Mouse (Mus musculus): ENCODE measurements around the gene Sp3.
"Not testable (repeated sequence)": the region's sequence is repeated elsewhere in the genome, so short reads cannot be mapped to it uniquely, and the experiment has no call there.

The Sp3 gene

DNA sequence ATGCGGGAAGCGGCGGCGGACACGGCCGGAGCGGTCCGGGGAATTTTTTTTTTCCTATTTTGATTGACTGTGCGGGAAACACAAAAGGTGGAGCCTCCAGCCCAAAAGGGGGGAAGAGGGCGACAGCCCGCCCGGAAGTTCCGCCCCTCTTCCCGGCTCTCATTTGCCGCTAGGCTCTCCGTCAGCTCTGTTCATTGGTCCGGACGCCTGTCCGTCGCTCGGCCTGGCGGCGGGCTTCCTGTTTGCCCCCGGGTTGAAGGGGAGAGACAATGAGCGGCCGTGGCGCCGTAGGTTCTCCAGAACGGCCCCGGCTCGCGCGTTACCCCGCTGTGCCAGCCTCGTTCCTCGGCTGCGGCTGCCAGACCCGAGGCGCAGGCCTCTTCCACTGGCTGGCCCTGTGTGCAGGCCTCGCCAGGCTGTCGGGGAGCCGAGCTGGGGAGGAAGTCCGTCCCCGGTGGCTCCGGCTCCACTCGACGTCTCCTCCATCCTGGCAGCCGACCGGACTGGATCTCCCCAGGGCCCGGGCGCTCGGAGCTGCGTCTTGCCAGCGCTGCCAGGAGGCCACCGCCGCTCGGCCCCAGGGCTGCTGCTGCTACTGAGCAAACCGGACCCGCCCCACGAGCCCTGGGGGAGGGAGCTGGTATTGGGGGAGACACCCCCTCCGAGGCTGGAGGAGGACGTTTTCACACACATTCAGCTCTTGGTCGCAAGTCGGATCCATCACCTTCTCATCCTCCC, at the start of gene Sp3:
TSS of gene Sp3 (minus strand) at position 110 of the 738 bp plus-strand sequence.
- DNase-seq (ENCODE audit: low spot score in 2 of 2), result peak; percentile 95 to 96

DNA sequence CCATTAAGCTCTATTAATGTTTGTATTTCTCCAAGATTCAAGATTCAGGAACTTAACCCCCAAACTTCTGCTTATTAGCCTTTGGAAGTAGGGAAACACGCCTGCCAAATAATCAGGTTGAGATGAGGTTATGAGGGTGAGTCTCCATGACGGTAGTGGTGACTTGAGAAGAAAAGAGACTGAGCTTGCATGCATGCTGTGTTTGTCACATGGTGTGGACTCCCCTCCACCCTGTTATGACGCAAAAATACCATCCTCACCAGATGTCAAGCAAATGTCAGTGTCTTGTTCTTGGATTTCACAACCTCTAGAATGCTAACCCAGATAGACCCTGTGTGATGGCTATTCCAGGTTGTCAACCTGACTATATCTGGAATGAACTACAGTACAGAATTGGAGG, 49.6 kb upstream of the Sp3 start:
- no peak for DNase-seq (ENCODE audit: low spot score in 2 of 2)

DNA sequence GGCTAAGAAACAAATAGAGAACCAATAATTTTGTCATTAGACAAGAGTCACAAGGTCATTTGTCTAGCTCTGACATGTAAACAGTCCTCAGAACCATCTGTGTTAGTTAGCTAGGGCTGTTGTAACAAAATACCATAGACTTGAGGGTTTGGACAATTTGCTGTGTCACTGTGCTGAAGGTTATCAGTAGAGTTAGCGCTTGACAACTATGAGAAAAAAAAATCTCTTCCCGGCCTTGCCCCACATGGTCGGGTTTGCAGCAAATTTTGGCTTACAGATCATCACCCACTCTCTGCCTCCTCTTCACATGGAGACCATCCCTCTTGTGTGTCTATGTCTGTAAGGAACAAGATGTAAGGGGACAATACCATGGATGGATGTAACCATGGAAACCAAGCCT, 47.8 kb upstream of the Sp3 start:
- no peak for DNase-seq (ENCODE audit: low spot score in 2 of 2)

DNA sequence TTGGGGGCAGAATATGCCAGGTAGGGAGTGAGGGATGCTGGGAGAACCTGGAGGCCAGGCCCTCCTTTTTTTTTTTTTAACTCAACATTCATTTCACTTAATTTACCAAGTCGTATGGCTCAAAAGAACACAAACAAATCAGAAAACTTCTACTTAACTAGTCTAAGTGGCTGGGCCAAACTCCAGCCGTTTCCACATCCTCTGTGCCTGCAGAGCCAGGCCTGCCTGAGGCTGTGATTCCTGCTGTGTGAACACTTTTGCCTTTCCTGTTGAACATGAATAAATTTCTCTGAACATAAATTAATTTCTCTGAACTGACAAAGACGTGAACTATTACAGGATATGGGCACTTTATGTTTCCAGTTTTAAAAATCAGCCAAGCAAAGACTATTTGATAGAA, 46.9 kb upstream of the Sp3 start:
- no peak for DNase-seq (ENCODE audit: low spot score in 2 of 2)

DNA sequence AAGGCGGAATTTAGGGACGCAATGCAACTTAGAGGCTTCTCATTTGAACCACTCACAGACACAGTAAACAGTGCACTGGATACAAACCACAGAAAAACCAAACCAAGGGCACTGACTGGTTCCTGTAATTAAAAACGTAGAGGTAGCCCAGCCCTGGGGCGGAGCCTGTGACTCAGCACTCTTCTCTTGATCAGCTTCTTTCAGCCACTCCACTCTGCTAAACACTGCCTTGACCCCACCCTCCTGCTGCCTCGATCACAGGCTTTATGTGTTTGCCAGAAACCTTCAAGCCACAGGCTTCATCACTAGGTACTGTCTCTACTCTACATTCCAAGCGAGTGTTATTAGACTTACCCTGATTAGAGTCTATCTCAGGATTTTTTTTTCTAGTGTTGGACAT, 43.6 kb upstream of the Sp3 start:
- no peak for DNase-seq (ENCODE audit: low spot score in 2 of 2)

DNA sequence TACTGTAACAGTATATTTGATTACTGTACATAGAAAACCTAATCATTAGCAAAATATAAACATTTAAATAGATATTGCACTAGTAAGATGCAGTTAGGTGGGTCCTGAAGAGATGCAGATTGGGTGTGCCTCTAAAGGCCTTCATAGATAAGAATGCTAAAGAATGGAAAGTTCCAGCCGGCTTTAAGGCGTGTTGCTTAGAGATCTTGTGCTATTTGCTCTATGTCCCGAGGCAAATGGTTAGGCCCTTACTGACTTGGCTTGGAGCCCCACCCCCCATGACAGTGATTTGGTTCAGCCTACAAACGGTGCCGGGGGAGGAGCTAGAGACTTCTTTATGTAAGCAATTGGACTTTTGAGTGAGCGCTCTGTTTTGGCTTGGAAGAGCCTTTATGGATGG, 40.8 kb upstream of the Sp3 start:
- DNase-seq (ENCODE audit: low spot score in 2 of 2), result no peak

DNA sequence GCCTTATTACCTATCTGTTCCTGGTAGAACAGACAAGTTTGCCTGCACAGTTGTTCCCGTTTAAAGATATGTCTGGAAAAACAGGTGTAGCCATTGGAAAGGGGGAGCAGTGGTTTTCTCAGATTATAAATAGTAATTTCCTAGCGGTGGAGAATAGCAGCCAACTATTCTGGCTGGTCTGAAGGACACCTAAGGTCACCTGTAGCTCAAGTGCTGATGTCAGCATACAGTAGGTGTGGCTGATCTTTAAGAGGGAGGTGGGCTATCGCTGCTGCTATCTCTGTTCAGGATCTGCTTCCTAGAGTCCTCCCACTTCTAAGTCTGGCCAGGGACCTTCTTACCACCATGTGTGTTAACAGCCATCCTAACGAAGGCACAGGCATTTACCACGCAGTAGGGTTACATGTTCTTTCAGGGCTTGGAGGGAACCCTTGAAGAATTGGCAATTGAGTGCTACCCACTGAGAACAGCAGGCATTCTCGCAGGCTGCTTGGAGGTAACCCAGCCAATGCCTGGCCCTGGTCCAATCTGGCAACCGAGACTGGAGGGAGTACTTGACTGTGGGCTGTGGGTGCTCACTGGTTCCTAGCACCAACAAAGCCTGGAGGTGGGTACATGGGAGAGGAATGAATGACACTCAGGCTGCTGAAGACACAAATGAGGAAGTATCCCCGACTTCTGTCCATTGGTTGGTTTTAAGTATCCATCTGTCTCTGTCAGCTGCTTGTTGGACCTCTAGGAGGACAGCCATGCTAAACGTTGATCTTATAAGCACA, 39.3 kb upstream of the Sp3 start:
- DNase-seq (ENCODE audit: low spot score in 2 of 2), result peak; percentile 44 to 51

DNA sequence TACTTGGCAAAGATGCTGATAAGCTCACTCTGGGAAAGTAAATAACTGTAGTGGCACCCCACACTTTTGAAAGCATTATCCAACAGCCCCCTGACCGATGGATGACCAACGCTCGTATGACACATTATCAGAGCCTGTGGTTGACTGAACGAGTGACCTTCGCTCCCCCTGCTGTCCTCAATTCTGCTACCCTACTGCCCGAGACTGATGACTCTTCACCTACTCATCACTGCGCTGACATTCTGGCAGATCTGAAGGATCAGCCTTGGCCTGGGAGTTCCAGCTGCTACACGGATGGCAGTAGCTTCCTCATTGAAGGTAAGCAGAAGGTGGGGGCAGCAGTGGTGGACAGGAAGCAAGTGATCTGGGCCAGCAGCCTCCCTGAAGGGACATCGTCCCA, 33.8 kb upstream of the Sp3 start:
- not testable (repeated sequence) for DNase-seq (ENCODE audit: low spot score in 2 of 2)

DNA sequence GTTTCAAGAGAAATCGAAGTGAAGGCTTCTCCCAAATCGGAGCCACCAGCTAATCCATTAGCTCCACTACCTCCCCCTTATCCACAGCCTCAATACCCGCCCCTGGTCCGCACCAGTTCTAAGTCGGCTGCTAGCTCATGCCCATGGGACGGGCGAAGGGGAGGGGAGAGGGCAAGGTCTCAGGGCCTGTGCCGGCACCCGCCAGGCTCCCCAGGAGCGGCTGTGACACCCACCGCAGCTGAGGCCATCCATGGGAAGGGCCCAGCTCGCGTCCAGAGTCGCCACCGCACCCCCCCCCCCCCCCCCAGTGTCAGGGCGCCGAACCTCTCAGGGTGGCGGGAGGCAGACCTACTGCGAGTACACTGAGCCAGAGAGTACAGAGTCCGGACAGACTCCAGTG, 32.4 kb upstream of the Sp3 start:
- no peak for DNase-seq (ENCODE audit: low spot score in 2 of 2)

DNA sequence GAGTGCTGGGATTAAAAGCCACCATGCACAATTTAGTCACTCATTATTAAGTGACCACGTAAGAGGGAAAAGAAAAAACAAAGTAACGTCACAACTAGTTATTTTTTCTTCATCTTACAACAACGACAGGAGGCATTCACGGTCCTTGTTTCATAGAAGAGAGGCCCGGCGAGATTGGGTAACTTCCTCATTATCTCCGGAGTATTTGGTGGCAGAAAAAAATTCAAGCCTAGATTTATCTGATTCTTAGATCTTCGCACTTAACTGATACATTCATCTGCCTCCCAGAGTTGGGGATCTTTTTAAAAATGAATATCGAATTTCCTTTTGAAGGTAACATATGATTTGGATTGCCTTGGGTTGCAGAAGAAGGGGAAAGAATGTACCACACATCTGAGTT, 27.2 kb upstream of the Sp3 start:
- no peak for DNase-seq (ENCODE audit: low spot score in 2 of 2)

DNA sequence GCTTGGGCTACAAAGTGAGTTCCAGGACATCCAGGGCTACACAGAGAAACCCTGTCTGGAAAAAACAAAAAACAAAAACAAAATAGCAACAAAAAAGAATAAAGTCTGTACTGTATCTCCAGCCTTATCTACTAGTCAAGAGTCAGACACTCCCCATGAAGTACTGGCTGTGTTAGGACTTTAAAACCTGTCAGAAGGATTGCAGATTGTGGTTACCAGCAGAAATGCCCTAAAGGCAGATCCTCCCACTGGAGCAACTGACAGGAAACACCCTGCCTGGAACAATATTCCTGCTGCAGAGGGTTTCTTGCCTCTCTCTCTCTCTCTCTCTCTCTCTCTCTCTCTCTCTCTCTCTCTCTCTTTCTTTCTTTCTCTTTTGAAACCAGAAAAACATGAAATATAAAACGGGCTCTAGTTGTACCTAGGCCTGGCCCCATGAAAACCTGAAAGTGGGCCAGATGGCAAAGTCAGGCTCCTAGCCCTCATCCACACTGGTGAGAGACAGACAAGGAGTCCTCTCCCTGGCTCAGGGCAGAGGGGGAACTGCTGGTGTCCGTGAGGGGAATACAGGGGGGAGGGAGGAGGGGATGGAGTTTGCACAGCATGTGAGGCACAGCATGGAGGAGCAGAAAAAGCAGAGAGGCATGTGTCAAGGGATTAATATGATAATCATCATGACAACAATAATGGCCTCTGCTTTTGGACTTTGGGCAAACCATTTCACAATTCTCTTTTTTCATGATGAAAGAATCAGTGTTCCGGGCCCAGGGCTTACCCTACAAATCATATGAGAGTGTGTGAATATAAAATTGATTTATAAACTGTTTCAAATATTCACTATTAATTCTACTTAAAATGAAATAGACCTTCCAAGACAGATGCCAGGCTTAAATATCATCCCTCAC, 25.6 kb upstream of the Sp3 start:
- no peak for DNase-seq (ENCODE audit: low spot score in 2 of 2)

DNA sequence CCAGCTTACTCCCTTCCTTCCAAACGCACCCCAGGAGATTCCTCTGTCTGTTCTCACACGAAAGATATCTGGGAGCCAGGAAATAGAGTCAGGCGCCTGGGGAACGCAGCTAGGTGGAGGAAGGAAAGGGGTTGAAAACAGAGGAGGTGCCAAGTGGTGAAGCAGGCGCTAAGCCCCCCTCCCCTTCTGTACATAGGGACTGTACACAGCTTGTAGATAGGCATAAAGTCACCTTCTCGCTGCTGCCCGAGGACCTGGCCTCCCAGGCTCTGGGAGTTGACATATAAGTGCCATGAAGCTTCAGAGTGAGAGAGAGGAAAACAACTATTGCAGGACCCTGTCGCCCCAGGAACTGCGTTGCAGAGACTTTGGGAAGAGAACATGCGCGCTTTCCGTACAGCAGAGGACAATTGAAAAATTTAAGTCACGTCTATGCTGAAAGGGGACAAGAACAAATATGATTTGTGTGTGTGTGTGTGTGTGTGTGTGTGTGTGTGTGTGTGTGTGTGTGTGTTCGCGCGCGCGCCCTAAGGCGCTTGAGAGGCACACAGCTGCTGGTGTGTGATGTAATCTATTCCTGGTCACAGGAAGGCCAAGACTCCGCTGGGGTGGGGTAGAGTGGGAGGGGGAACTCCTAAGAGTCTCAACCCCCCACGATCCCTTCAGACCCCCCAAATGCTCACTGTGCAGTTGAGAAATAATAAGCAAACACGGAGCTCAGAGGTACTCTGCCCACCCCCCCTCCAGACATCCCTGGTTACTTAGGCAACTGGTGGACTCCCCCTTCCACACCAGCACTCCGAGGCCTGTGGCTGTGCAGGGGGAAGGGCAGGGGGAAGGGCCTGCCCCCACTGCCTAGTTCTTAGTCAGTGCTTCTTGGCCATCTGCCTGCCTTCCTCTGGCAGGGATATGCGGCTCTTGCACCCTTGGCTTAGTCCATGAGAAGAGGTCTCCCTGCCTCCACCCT, 23.8 kb upstream of the Sp3 start:
- peak in 1 of 2 experiments; percentile 30 for DNase-seq (ENCODE audit: low spot score in 2 of 2)

DNA sequence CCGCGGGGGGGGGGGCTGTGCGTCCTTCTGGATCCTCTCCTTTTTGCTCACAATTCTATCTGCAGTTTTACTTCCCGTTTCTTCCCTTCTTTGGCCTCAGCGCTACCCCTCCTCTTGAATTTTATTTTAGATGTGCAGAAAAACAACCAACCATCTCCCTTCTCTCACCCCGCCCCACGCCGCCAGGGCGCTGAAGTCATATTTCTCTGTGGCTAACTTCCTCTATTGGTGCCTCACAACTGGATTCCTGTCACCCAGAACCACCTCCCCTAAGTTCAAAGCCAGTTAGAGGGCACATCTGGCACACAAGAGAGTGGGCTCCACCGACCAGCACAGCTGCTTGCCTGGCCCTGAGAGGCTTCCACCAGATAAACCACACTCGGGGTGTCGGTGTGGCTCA, 22.8 kb upstream of the Sp3 start:
- DNase-seq (ENCODE audit: low spot score in 2 of 2), result no peak

DNA sequence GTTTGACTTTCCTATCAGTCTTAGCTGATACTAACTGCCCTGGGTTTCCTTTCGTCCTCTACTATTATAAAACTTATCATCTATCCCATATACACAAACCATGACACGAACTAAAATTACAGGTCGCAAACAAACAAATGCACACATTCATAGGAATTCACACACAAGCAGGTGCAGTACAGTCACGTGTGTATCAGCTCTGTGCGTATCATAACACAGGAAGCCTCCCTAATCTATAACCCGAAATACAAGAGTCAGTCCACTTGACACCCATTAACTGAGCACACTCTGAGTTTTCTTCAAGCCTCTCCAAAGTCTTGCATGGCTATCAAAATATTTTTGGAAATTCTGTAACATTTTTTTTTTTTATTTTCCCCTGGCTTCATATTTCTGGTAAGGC, 22.2 kb upstream of the Sp3 start:
- DNase-seq (ENCODE audit: low spot score in 2 of 2), result no peak

DNA sequence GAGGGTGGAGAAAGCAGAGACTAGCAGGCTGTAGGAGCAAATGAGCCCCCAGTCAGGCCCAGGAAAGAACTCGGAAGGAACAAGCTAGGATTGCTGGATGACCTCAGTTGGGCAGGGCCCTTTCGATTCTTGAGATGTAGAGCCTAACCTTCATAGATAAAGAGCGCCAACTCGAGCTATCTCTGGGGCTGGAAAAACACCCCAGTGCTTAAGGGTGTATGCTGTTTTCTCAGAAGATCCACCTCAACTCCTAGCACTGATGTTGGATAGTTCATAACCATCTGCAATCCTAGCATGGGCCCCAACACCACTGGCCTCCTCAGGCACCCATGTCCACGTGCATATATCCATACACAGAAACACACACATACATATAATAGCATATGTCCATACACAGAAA, 21.7 kb upstream of the Sp3 start:
- DNase-seq (ENCODE audit: low spot score in 2 of 2), result no peak

DNA sequence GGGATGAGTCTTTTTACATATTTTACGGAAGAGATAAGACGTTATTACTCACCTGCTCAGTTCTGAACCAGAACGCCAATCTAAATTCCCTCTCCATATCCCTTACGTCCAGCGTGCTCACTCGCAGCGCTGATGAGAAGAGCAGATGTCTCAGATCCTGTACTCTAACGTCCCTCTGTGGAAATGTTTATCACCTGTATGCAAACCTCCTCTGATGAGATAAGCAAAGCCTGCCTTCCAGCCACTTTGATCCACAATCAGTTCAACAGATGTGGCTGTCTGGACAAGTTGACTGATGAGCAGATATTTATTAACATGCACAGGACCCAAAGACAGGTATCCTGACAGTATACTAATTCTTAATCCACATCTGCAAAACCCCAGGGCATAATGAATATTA, 19.9 kb upstream of the Sp3 start:
- DNase-seq (ENCODE audit: low spot score in 2 of 2), result no peak

DNA sequence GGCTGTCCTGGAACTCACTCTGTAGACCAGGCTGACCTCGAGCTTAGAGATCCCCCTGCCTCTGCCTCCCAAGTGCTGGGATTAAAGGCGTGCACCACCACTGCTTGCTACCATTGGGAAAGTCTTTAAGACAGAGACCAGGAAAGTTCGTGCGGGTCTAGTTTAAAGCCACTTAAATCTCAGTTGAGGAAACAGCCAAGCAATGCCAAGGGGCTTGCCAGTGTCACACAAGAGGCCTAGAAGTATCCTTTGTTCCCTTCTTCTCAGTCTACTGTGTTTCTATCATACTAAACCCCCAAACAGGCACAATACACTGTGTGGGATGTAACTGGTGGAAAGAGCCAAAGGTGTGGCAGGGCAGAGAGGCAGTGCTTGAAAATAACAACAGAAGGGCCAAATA, 17.3 kb upstream of the Sp3 start:
- no peak for DNase-seq (ENCODE audit: low spot score in 2 of 2)

DNA sequence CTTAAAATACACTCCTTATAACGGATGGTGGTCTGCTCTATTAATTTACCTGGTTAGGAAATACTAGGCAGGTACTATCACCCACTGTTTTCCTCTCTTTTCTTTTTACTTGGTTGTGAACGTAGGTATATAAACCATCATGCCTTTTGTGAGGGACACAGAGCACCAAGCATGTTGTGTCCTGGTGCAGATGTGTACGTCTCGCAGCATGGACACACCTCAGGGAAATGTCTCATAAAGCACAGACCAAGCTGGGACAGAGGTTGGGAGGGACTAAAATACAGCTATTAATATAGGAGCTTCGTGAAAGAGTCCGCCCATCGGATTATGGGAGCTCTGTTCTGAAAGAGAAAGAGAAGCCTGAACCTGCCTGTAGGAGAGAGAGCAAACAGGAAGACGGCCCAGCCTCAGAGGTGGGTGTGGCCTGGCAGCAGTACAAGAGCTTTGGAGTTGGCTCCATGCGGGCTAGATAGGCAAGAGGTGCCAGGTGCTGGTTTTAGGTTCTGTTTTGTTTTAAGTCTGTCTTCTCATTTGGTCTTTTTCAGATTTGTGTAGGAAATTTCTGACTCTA, 16.6 kb upstream of the Sp3 start:
- no peak for DNase-seq (ENCODE audit: low spot score in 2 of 2)

DNA sequence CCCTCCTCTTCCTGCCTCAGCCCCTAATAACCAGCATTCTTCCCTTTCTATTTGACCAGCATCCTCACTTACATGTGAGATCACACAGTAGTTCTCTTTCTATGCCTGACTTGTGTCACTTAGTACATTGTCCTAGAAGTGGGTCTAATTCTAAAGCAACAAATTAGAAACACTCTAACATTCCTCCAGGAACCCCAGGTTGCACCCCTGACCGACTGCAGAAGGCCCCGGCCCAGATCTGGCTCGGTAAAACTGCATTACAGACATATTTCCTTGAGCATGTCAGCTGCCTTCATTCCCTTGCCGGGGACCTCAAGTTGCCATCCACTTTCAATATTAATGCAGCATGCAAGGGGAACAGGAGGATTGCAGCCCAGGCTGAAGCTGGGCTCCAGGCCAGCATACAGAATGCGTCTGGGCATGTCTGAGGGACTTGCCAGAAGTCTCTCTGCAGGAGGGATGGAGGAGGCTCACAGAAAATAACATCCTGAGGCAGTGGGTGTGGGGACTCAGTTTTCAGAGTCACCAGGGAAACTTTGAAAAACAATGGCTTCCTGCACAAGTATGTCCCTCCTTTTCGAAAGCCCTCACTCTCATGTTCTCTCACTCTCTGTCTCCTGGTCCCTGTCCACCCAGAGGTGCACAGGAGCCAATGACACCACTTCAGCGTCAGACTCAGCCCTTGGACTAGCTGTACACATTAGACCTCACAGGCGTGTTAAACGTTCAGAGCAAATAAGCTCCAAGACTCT, 15.3 kb upstream of the Sp3 start:
- DNase-seq (ENCODE audit: low spot score in 2 of 2), result peak; percentile 52 to 58

DNA sequence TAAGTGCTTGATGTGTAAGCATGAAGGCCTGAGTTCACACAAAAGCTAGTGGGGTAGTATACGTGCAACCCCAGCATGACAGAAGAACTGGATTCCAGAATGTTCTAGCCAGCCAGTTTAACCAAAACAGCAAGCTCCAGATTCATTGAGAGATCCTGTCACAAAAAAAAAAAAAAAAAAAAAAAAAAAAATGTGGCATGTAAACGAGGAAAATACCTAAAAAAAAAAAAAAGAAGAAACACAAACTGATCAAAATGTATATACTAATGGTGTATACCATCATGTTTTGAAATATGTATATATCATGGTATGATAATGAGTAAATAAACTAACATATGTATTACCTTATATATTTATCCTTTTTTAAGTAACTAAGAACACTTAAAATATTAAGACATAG, 13.9 kb upstream of the Sp3 start:
- no peak for DNase-seq (ENCODE audit: low spot score in 2 of 2)

Measured in frontal cortex, postnatal 14 days (tissue).